Mouse (Mus musculus): ENCODE data around the gene Cyp4a32.
A peak's percentile ranks its signal among the peaks of the same experiment; 100 is the strongest.
"Not testable (repeated sequence)": the region's sequence is repeated elsewhere in the genome, so short reads cannot be mapped to it uniquely, and the experiment has no call there.

Gene Cyp4a32

GRCm38 (mm10) chr4:115600611-115601010 lies at the start of gene Cyp4a32:
Cyp4a32 (plus strand) TSS chr4:115600969.
- not testable (repeated sequence) for DNase-seq (ENCODE audit: low spot score in 2 of 2)

- DNase-seq (ENCODE audit: low spot score in 2 of 2): no peak
Observed at GRCm38 (mm10) chr4:115552726-115553125, 48.0 kb upstream of the Cyp4a32 start.

- no peak for DNase-seq (ENCODE audit: low spot score in 2 of 2)
Observed at GRCm38 (mm10) chr4:115555513-115555912, 45.3 kb upstream of the Cyp4a32 start.

- DNase-seq (ENCODE audit: low spot score in 2 of 2): no peak
Observed at GRCm38 (mm10) chr4:115557861-115558561, 42.8 kb upstream of the Cyp4a32 start.

GRCm38 (mm10) chr4:115561236-115561635 lies 39.5 kb upstream of the Cyp4a32 start:
- DNase-seq (ENCODE audit: low spot score in 2 of 2): not testable (repeated sequence)

GRCm38 (mm10) chr4:115563401-115563800 lies 37.4 kb upstream of the Cyp4a32 start, which contains the start of gene Cyp4a31:
Cyp4a31 (plus strand) TSS chr4:115563649.
- DNase-seq (ENCODE audit: low spot score in 2 of 2): no peak

- DNase-seq (ENCODE audit: low spot score in 2 of 2): not testable (repeated sequence)
Observed at GRCm38 (mm10) chr4:115564469-115565225, 36.1 kb upstream of the Cyp4a32 start.

GRCm38 (mm10) chr4:115575255-115575654 lies 25.5 kb upstream of the Cyp4a32 start:
- no peak for DNase-seq (ENCODE audit: low spot score in 2 of 2)

- DNase-seq (ENCODE audit: low spot score in 2 of 2): no peak
Observed at GRCm38 (mm10) chr4:115575776-115576175, 25.0 kb upstream of the Cyp4a32 start.

GRCm38 (mm10) chr4:115583036-115583435 lies 17.7 kb upstream of the Cyp4a32 start:
- peak; percentile 42 to 63 for DNase-seq (ENCODE audit: low spot score in 2 of 2)

- DNase-seq (ENCODE audit: low spot score in 2 of 2): no peak
Observed at GRCm38 (mm10) chr4:115596357-115596756, 4.4 kb upstream of the Cyp4a32 start.

GRCm38 (mm10) chr4:115596824-115597336 lies 3.9 kb upstream of the Cyp4a32 start:
- DNase-seq (ENCODE audit: low spot score in 2 of 2): no peak

- DNase-seq (ENCODE audit: low spot score in 2 of 2): no peak
Observed at GRCm38 (mm10) chr4:115614005-115614404, 13.2 kb downstream of the Cyp4a32 start.

GRCm38 (mm10) chr4:115625560-115625959 lies 24.8 kb downstream of the Cyp4a32 start:
- not testable (repeated sequence) for DNase-seq (ENCODE audit: low spot score in 2 of 2)

- DNase-seq (ENCODE audit: low spot score in 2 of 2): no peak
Observed at GRCm38 (mm10) chr4:115642967-115643754, 42.4 kb downstream of the Cyp4a32 start.

- no peak for DNase-seq (ENCODE audit: low spot score in 2 of 2)
Observed at GRCm38 (mm10) chr4:115645371-115645770, 44.6 kb downstream of the Cyp4a32 start.

GRCm38 (mm10) chr4:115647580-115647979 lies 46.8 kb downstream of the Cyp4a32 start, which contains the start of gene Cyp4b1:
Cyp4b1 (minus strand) TSS chr4:115647723.
- peak; percentile 24 for DNase-seq (ENCODE audit: low spot score in 2 of 2)

- no peak for DNase-seq (ENCODE audit: low spot score in 2 of 2)
Observed at GRCm38 (mm10) chr4:115648752-115649151, 48.0 kb downstream of the Cyp4a32 start.

- DNase-seq (ENCODE audit: low spot score in 2 of 2): no peak
Observed at GRCm38 (mm10) chr4:115649344-115649743, 48.6 kb downstream of the Cyp4a32 start.

- no peak for DNase-seq (ENCODE audit: low spot score in 2 of 2)
Observed at GRCm38 (mm10) chr4:115650866-115651265, 50.1 kb downstream of the Cyp4a32 start.

GRCm38 (mm10) chr4:115655841-115656534 lies 55.2 kb downstream of the Cyp4a32 start:
- DNase-seq (ENCODE audit: low spot score in 2 of 2): not testable (repeated sequence)
